Mouse (Mus musculus) testis, adult 2 months (tissue): Measurements from ENCODE around the gene Jund.

Source experiments
- CTCF ChIP-seq: fragments of 200-500 bp; IDR thresholded peaks from 2 replicates; pipeline ENCODE4 v1.5.1; 2012; ENCODE audit warnings: low read depth, mild to moderate bottlenecking, inconsistent platforms, low read length, moderate library complexity; ENCODE audit not compliant: control insufficient read depth, insufficient read depth, insufficient replicate concordance
- POLR2A ChIP-seq: fragments of 200-500 bp; IDR thresholded peaks from 2 replicates; pipeline ENCODE4 v1.6.1; 2012; ENCODE audit warnings: low read depth, mild to moderate bottlenecking, inconsistent platforms, low read length, moderate library complexity; ENCODE audit not compliant: control insufficient read depth

DNA sequence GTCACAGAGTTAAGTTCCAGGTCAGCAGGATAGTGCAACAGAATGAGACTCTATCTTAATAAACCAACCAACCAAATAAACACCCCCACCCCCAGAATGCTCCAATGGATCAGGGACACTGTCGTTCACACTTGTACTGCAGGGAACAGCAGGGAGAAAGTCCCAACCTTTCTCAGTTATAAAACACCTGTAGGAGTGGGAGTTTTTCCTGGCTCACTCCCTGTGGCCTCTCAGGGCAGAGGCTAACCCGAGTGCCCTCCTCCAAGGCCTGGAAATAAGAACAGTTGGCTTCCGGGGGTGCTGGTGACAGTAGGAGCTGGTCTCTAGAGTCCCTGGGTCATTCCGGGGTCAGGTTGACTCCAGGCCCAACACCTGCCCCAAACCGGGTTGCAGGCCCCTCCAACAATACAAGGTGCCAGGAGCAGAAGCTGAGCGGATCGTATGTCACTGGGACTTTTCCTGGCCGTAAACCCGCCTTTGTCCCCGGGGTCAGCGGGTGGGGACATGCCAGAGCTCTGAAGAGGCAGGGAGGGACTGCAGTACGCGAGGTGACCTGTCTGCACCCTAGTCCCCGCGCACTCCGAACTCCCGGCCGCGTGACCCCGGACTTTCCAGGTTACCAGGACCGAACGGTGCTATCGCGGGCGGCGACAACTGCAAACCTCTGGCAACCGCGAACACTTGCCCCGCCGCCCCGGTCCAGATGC is 39.7 kb upstream of the Jund start:
- TF ChIP-seq CTCF (0 out of 2 replicates have a peak, but pooled peaks have one; percentile 1), POLR2A (no peak)
